Mouse (Mus musculus) CH12.LX (cell line): Measurements from ENCODE around the gene Timeless. TPM values are rescaled to one million over a fixed set of nuclear protein-coding genes. Genes with fewer than 3 reads are reported as not detected.

Source experiments
- DNase-seq: peaks from one replicate; pipeline ENCODE4 v3.0.0-alpha.2; 2013; ENCODE audit errors: extremely low read depth
- H3K27ac ChIP-seq: 2 replicates; pipeline ENCODE4 v1.5.1; 2012; ENCODE audit warnings: low read depth, mild to moderate bottlenecking, control low read depth, moderate library complexity; ENCODE audit not compliant: insufficient read depth
- H3K27me3 ChIP-seq: replicated peaks from 2 replicates; pipeline ENCODE3; 2012; ENCODE audit warnings: inconsistent platforms
- H3K36me3 ChIP-seq, 2 experiments: replicated peaks in 1 of 2; 2 replicates each; pipeline versions ENCODE3 to v1.6.1; 2012; ENCODE audit warnings: inconsistent platforms in 1 of 2, low read length in 1 of 2, mild to moderate bottlenecking in 1 of 2, mixed read lengths in 1 of 2, moderate library complexity in 1 of 2; ENCODE audit not compliant: control insufficient read depth in 1 of 2, insufficient read depth in 1 of 2
- H3K4me1 ChIP-seq, 2 experiments: 2 replicates each; pipeline ENCODE4 v1.6.1; 2012; ENCODE audit warnings: inconsistent platforms in 1 of 2, moderate library complexity in 1 of 2; ENCODE audit not compliant: insufficient read depth in 2 of 2, control insufficient read depth in 1 of 2
- H3K4me2 ChIP-seq: 2 replicates; pipeline ENCODE4 v1.6.1; 2012; ENCODE audit warnings: low read depth, mild to moderate bottlenecking, control low read depth; ENCODE audit not compliant: poor library complexity, insufficient read depth, severe bottlenecking
- H3K4me3 ChIP-seq, 3 experiments: fragments of 150-350 bp in 1 of 3; sonication (generic) in 1 of 3; replicated peaks in 1 of 3; 2 replicates each; pipeline versions ENCODE3 to v1.5.1; 2011 to 2012; ENCODE audit warnings: low read depth in 2 of 3, low read length in 2 of 3, mild to moderate bottlenecking in 2 of 3, moderate library complexity in 2 of 3, control low read depth in 1 of 3, improper control_type of control experiment in 1 of 3, inconsistent platforms in 1 of 3, mixed read lengths in 1 of 3; ENCODE audit not compliant: poor library complexity in 1 of 3
- H3K79me2 ChIP-seq: replicated peaks from 2 replicates; pipeline ENCODE4 v1.6.1; 2012; ENCODE audit warnings: mild to moderate bottlenecking, moderate library complexity; ENCODE audit not compliant: control insufficient read depth, poor library complexity, insufficient read depth, severe bottlenecking; ENCODE audit errors: extremely low read depth
- H3K9ac ChIP-seq: 2 replicates; pipeline ENCODE4 v1.6.1; 2012; ENCODE audit warnings: low read depth, mild to moderate bottlenecking, control low read depth, moderate library complexity; ENCODE audit not compliant: insufficient read depth
- H3K9me3 ChIP-seq: replicated peaks from 2 replicates; pipeline ENCODE3; 2012; ENCODE audit warnings: low read length, inconsistent platforms, mixed read lengths
- BHLHE40 ChIP-seq: IDR thresholded peaks from 2 replicates; pipeline ENCODE4 v1.6.1; 2011; ENCODE audit warnings: mild to moderate bottlenecking, low read depth, low read length, improper control_type of control experiment
- CHD1 ChIP-seq: IDR thresholded peaks from 2 replicates; pipeline ENCODE4 v1.6.1; 2012; ENCODE audit warnings: low read depth, low read length, improper control_type of control experiment, inconsistent platforms
- CHD2 ChIP-seq: IDR thresholded peaks from 2 replicates; pipeline ENCODE4 v1.6.1; 2011; ENCODE audit warnings: low read length, improper control_type of control experiment
- E2F4 ChIP-seq: IDR thresholded peaks from 2 replicates; pipeline ENCODE4 v1.6.1; 2011; ENCODE audit warnings: low read depth, low read length, improper control_type of control experiment; ENCODE audit not compliant: insufficient replicate concordance
- ELF1 ChIP-seq: IDR thresholded peaks from 2 replicates; pipeline ENCODE4 v1.6.1; 2014; ENCODE audit warnings: low read depth, mild to moderate bottlenecking, inconsistent platforms, low read length, improper control_type of control experiment
- ETS1 ChIP-seq: conservative IDR thresholded peaks from 2 replicates; pipeline ENCODE4 v1.6.1; 2012; ENCODE audit warnings: low read depth, mild to moderate bottlenecking, inconsistent platforms, low read length, improper control_type of control experiment, moderate library complexity
- HCFC1 ChIP-seq: IDR thresholded peaks from 2 replicates; pipeline ENCODE4 v1.6.1; 2012; ENCODE audit warnings: low read depth, mild to moderate bottlenecking, inconsistent platforms, low read length, improper control_type of control experiment
- JUN ChIP-seq: IDR thresholded peaks from 2 replicates; pipeline ENCODE4 v1.6.1; 2011; ENCODE audit warnings: low read depth, mild to moderate bottlenecking, low read length, improper control_type of control experiment, moderate library complexity; ENCODE audit not compliant: insufficient read depth
- JUND ChIP-seq: conservative IDR thresholded peaks from 2 replicates; pipeline ENCODE4 v1.6.1; 2011; ENCODE audit warnings: low read depth, low read length, improper control_type of control experiment
- MAFK ChIP-seq: IDR thresholded peaks from 2 replicates; pipeline ENCODE4 v1.6.1; 2011; ENCODE audit warnings: low read length, improper control_type of control experiment; ENCODE audit not compliant: insufficient replicate concordance
- MXI1 ChIP-seq: IDR thresholded peaks from 2 replicates; pipeline ENCODE4 v1.6.1; 2011; ENCODE audit warnings: mild to moderate bottlenecking, low read depth, low read length, improper control_type of control experiment
- MYC ChIP-seq: IDR thresholded peaks from 2 replicates; pipeline ENCODE4 v1.6.1; 2011; ENCODE audit warnings: low read depth, mild to moderate bottlenecking, improper control_type of control experiment, low read length
- NELFE ChIP-seq: IDR thresholded peaks from 2 replicates; pipeline ENCODE4 v1.6.1; 2011; ENCODE audit warnings: low read depth, low read length, improper control_type of control experiment
- PAX5 ChIP-seq: IDR thresholded peaks from 2 replicates; pipeline ENCODE4 v1.6.1; 2012; ENCODE audit warnings: low read length, inconsistent platforms, mixed read lengths
- POLR2A ChIP-seq: IDR thresholded peaks from 2 replicates; pipeline ENCODE4 v1.6.1; 2011; ENCODE audit warnings: low read depth, mild to moderate bottlenecking, improper control_type of control experiment, low read length
- POLR2AphosphoS2 ChIP-seq: IDR thresholded peaks from 2 replicates; pipeline ENCODE4 v1.6.1; 2011; ENCODE audit warnings: low read depth, low read length, improper control_type of control experiment
- RAD21 ChIP-seq: IDR thresholded peaks from 2 replicates; pipeline ENCODE4 v1.6.1; 2011; ENCODE audit warnings: low read depth, mild to moderate bottlenecking, low read length, improper control_type of control experiment, moderate library complexity
- SIN3A ChIP-seq: IDR thresholded peaks from 2 replicates; pipeline ENCODE4 v1.6.1; 2012; ENCODE audit warnings: low read length, improper control_type of control experiment, inconsistent platforms
- TCF12 ChIP-seq: IDR thresholded peaks from 2 replicates; pipeline ENCODE4 v1.6.1; 2014; ENCODE audit warnings: low read depth, mild to moderate bottlenecking, inconsistent platforms, low read length, improper control_type of control experiment
- ZC3H11A ChIP-seq: IDR thresholded peaks from 2 replicates; pipeline ENCODE4 v1.6.1; 2012; ENCODE audit warnings: low read depth, mild to moderate bottlenecking, inconsistent platforms, low read length, improper control_type of control experiment
- ZKSCAN1 ChIP-seq: IDR thresholded peaks from 2 replicates; pipeline ENCODE4 v1.6.1; 2012; ENCODE audit warnings: low read depth, inconsistent platforms, low read length, improper control_type of control experiment, borderline replicate concordance
- ZMIZ1 ChIP-seq: IDR thresholded peaks from 2 replicates; pipeline ENCODE4 v1.6.1; 2012; ENCODE audit warnings: low read depth, mild to moderate bottlenecking, inconsistent platforms, low read length, improper control_type of control experiment
- ZNF384 ChIP-seq: IDR thresholded peaks from 2 replicates; pipeline ENCODE4 v1.6.1; 2012; ENCODE audit warnings: low read depth, low read length, improper control_type of control experiment, inconsistent platforms
- dilution Hi-C: fragments of 300-500 bp; cut with MboI; formaldehyde crosslinking; loops from 2 replicates; pipeline ENCODE4 v1.14.3; 2020; ENCODE audit warnings: low sequenced_read_pairs; ENCODE audit not compliant: extremely low pct_unique_long_range_greater_than_20kb, extremely low pct_ligation_motif_present
- in situ Hi-C: fragments of 300-500 bp; cut with MboI; formaldehyde crosslinking; loops from 3 replicates; pipeline ENCODE4 v1.14.3; 2019; ENCODE audit warnings: low sequenced_read_pairs, low pct_ligation_motif_present, low pct_unique_long_range_greater_than_20kb, mixed read lengths
- polyA plus RNA-seq: library from polyadenylated mRNA; unstranded; fragments of >175 nt; gene quantifications from 2 replicates; pipeline ENCODE4 v1.2.1, GENCODE M21; 2012; ENCODE audit warnings: low read depth; ENCODE audit not compliant: insufficient read length
- total RNA-seq, 2 experiments: library from RNA; depleted of rRNA; stranded (reverse); fragments of 300-350 nt in 1 of 2; fragments of >200 nt in 1 of 2; gene quantifications; 2 replicates each; pipeline ENCODE4 v1.2.3; 2012 to 2014

The Timeless gene
- total and polyA plus RNA-seq, 3 experiments: 31.7 to 65.9 (median 47.2) TPM

GRCm38 (mm10) chr10:128263393-128264310 is 31.8 kb downstream of the Timeless start (continued):
- TF ChIP-seq HCFC1 (no peak; the same call in 1 of the 2 replicates), ETS1 (peak; percentile 55), POLR2AphosphoS2 (no peak), NELFE (no peak), CHD1 (peak; percentile 91), E2F4 (no peak), CHD2 (peak; percentile 38; the same call in 1 of the 2 replicates), BHLHE40 (peak; percentile 87), TCF12 (0 out of 2 replicates have a peak, but pooled peaks have one; percentile 49), JUN (no peak)

DNA sequence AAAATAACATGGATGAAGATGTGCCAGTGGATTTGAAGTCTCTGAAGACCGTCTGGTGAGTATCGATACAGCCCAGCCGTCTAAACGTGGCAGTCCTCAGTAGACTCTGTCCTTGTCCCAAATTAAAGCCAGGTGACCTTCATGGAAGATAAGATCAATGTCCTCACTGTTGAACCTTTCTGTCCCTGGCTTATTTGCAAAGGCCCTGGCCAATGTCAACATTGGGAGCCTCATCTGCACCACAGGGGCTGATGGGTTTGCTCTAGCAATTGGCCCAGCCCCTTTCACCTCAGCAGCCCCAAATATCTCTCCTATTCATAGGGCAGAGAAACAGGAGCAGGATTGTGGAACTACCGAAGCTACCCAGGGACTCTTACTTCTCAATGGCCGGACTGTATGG is 36.5 kb downstream of the Timeless start, which contains the start of gene Apof:
TSS of gene Apof (plus strand) at position 301 of the 400 bp plus-strand sequence.
- no peaks in the 10 kb centered on the region for H3K9me3 ChIP-seq
- no peaks in the 10 kb centered on the region for H3K27me3 ChIP-seq
- no peak for DNase-seq
- no peak within 1 kb of the TSS for H3K4me3 ChIP-seq
- H3K79me2 ChIP-seq: peaks cover 3% of the 10 kb centered on the region
- no peak for TF ChIP-seq MXI1
- no peak for TF ChIP-seq SIN3A
- TF ChIP-seq MYC: no peak
- TF ChIP-seq PAX5: no peak
- TF ChIP-seq ZC3H11A: no peak
- no peak for TF ChIP-seq ZNF384
- TF ChIP-seq ZMIZ1: no peak
- TF ChIP-seq JUND: no peak
- no peak for TF ChIP-seq ELF1
- TF ChIP-seq TCF12: no peak
- TF ChIP-seq POLR2A: no peak
- TF ChIP-seq JUN: no peak
- TF ChIP-seq MAFK: no peak
- TF ChIP-seq ZKSCAN1: no peak
- no peak for TF ChIP-seq RAD21
- TF ChIP-seq BHLHE40: no peak
- in situ Hi-C loops (no loop called here), dilution Hi-C loops (no loop called here)
- no peak within 1 kb of the TSS for H3K27ac ChIP-seq
- H3K9ac ChIP-seq: no peak within 1 kb of the TSS
- H3K36me3 ChIP-seq: peaks cover 0 to 4% of the 10 kb centered on the region in 2 experiments
- no peak within 1 kb of the TSS for H3K4me2 ChIP-seq
- H3K4me1 ChIP-seq: peaks cover 9 to 37% of the 10 kb centered on the region in 2 experiments; a peak in 3 of 4 replicates
